Mouse (Mus musculus) urinary bladder, postnatal 36 days (tissue): ENCODE results near the gene Rassf6.

Experiments
- DNase-seq, 2 experiments: peaks; one replicate each; pipeline ENCODE4 v3.0.0; 2022; ENCODE audit warnings: low spot score in 2 of 2, mixed read lengths in 1 of 2

Gene Rassf6

DNA sequence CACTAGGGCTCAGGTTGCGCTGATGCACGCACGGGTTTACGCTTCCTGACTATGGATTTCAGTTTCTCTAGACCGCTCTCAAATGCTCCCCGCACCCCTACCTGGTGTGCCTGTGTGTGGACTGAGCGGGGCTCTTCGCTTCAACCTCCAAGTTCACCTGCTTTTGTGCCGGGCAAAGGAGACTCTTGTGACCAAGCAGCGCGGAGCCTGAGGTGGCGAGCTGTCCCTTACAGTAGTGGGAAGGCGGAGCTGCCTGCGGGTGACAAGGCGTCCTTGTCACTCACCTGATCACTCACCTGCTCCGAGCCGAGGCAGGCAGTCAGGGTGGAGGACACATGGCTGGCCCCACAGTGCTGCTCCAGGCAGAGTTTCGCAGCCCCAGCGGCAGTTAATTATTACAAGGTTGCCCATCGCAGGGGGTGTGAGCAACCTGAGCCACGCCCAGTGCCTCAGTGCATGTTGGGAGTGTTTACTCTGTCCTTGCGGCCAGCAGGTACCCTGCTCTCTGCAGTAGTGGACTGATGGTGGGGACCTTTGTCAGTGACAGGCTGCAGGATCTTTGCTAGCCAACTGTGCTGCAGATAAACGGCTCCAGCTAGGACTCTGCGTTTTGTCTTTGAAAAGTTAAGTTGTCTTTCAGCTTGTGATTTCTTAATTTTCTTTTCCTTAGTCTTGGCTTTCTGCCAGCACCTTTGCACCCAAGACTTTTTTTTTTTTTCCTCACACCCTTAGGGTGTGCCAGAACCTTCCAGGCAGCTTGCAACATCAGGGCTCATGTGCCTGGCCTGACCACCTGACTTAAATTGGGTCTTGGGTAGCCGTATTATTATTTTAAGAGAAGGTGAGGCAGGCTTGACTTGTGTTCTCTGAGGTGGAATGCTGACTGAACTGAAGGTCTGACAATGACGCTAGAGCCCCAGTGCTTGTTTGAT is at the start of gene Rassf6:
Gene Rassf6, minus strand, starts transcription at position 372 of the 932 bp plus-strand sequence.
- peak; percentile 68 to 76 for DNase-seq

GRCm38 (mm10) chr5:90689426-90690128 is 49.1 kb upstream of the Rassf6 start:
- DNase-seq: peak; percentile 26 to 58

GRCm38 (mm10) chr5:90687913-90688312 is 47.5 kb upstream of the Rassf6 start:
- no peak for DNase-seq

GRCm38 (mm10) chr5:90684994-90685393 is 44.5 kb upstream of the Rassf6 start:
- no peak for DNase-seq

DNA sequence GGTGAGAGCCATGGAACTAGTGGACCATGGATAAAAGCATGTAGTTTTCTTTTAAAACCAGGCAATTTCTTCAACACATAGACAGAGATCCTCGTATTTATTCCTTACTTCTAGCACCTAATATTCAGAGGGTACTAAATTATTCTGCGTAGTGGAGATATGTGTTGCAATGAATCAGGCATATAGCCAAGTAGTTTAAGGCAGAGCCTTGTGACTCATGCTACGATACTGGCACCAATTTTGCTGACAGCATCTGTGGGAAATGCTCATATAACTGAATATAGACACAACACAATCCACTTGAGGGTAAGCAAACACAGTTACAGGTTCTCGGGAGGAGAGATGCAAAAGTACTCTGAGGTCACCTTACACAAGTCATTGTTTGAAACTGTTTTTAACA is 41.4 kb upstream of the Rassf6 start:
- DNase-seq: peak in 1 of 2 experiments; percentile 14

DNA sequence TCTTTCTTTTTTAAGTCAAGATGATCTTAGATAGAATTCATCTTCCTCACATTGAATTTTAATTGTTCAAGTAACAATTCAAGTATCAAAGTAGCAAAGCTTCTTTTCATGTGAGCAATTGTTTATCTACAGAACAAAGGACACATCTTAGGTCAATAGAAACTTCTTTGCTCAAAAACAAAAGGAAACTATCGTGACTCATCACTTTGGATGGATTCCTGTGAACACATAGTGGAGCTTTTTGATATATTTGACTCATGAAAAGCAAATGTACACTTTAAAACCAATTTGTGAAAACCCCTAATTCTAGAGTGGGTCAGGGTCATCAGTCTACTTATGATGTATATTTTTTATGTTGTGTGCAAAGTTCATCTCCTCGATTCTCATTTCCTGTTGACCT is 37.1 kb upstream of the Rassf6 start:
- no peak for DNase-seq

DNA sequence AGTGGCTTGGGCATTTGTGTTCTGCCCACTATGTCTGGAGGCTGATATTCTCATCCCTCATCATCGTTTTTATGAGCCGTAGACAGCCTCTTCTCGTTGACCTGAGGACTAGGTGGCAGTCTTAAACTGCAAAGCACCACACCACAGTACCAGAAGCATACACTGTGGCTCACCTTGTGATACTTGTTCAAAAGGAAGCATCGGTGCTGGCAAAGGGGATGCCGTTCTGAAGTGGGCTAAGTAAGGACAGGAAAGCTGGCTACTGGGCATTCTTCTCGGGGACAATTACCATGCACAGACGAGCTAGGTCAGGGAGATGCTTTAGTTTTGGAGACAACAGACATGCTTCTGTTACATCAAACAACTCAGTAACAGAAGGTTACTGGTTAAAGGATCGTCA is 21.4 kb upstream of the Rassf6 start:
- DNase-seq: no peak

DNA sequence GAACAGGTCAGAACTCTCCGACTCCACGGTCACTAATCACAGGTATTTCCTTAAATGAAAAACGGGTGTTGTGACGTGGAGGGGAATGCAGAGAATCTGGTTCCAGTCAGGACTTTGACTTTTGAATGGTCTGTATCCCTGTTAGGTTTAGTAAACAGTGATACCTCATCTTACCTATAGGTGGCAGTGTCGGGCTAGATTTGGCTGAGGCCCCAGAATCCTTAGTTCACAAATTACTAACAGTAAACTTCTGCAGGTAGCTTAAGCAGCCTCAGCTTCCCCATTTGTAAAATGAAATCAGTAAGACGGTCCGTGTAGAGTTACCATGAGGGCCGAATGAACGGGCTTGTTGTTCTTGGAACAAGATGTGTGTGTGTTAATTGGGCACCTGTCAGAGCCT is 21.0 kb upstream of the Rassf6 start:
- DNase-seq: peak in 1 of 2 experiments; percentile 37

DNA sequence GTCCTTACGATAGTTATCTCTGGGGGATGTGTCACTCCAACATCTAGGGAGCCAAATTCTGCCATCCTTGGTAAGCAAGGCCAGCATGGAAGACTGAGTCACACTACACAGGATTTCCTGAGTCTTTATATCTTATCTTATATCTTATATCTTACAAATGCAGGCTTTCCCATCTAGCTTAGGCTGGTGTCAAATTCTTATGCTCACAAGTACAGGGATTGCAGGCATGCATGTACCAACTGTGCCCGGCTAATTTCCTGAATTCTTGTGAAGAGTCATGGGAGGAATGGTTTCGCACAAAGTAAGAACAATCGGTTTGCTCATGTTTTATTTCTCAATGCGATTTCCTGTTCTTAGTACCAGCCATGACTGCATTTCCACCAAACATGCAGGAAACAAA is 20.0 kb upstream of the Rassf6 start:
- no peak for DNase-seq

DNA sequence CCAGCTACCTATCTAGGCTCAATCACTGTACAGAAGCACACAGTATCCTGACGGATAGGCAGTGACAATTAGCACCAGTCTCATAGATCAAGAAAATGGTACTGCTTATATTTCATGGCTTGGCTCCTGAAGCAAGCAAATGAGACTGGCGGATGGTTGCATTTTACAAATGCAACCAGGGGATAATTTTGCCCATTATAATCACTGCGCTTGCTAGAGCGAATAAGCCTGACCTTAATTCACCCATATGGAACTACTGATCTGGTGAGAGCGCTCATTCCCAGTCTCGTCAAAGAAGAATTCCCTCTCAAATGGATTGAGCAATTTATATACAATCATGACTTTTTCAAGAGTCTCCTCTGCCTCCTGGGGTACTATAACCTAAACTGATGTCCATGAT is 16.2 kb upstream of the Rassf6 start:
- no peak for DNase-seq

- no peak for DNase-seq
Measured at GRCm38 (mm10) chr5:90655891-90656290, 15.4 kb upstream of the Rassf6 start.

GRCm38 (mm10) chr5:90654798-90655197 is 14.3 kb upstream of the Rassf6 start:
- DNase-seq: no peak

- peak in 1 of 2 experiments; percentile 42 for DNase-seq
Measured at GRCm38 (mm10) chr5:90652724-90653123, 12.3 kb upstream of the Rassf6 start.

DNA sequence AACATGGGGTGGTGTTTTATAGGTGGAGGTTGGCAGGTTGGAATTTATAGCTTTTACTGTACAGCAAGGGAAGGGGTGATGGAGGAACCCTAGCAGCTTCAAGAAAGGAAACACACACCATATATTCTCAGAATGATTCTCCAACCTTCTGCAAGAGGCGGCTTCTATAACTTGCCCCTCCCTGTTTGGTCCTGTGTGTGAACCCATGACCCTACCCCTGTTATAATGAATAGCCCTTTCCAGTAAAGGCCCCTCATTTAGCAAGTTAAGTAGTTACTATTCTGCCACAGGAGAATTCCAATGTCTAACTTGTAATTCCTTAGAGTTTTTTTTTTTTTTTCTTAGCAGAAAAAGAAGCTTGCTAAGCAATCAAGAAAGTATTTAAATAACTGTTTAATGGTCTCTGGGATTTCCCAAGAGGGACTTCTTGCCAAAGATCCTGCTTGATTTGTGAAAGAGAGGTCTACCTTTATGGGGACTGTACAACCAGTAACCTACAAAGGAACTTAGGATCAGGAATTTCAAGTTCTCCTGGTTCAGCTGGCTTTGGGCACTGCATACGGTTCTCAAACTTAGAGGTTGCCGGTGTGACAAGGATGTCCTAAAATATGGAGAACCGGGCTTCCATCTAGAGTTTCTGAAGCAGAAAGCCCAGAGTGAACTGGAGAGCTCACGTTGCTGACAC is 10.2 kb upstream of the Rassf6 start:
- no peak for DNase-seq

- DNase-seq: no peak
Measured at GRCm38 (mm10) chr5:90647473-90647872, 7.0 kb upstream of the Rassf6 start.

GRCm38 (mm10) chr5:90646398-90646797 is 5.9 kb upstream of the Rassf6 start:
- DNase-seq: no peak

GRCm38 (mm10) chr5:90645579-90645978 is 5.1 kb upstream of the Rassf6 start:
- no peak for DNase-seq

GRCm38 (mm10) chr5:90641218-90641610 is 757 bp upstream of the Rassf6 start:
- no peak for DNase-seq

GRCm38 (mm10) chr5:90634885-90635284 is 5.6 kb downstream of the Rassf6 start:
- no peak for DNase-seq

- DNase-seq: no peak
Measured at GRCm38 (mm10) chr5:90628530-90628929, 11.9 kb downstream of the Rassf6 start.

DNA sequence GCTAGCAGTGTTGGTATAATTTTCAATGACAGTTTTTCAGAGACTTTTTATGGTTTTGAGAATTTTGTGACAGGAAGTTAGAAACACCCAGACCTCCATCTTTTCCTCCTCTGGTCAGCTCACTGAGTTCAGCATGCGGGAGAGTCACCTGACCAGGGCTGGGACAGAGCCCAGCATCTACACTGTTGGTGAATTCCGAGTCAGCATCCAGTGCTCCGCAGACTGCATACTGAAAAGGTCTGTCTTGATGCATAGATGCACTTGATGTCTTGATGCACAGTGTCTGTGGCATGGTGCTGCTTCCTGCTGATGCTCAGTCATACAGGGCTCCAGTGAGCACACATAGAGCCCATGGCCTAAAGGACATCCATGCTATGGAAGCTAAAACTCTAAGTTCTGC is 12.4 kb downstream of the Rassf6 start:
- DNase-seq: no peak

DNA sequence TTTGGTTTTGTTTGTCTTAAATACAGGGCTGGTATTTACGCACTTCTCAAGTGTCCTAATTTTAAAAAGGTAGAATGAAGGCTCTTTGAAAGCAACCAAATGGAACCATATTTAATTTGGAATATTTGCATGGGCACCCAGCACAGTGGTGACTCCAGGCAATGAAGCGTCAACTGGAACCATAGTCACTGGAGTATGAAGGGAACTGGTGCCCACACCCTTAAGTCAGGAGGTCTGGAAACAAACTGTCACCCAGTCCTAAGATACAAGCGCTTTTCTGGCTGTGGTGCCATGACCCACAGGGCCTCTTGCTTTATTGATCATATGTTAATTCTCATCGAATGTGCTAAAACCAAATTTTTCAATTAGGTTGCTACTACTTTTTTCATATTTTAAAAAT is 13.0 kb downstream of the Rassf6 start:
- no peak for DNase-seq
